Mouse (Mus musculus) frontal cortex, postnatal 10 days (tissue): ENCODE data around the gene Trmt2b.
"Not testable (repeated sequence)": the region's sequence is repeated elsewhere in the genome, so short reads cannot be mapped to it uniquely, and the experiment has no call there.

ENCODE experiments used
- DNase-seq, 2 experiments: peaks; one replicate each; pipeline ENCODE4 v3.0.0; 2022; ENCODE audit warnings: low spot score in 2 of 2, mixed read lengths in 1 of 2

The Trmt2b gene

DNA sequence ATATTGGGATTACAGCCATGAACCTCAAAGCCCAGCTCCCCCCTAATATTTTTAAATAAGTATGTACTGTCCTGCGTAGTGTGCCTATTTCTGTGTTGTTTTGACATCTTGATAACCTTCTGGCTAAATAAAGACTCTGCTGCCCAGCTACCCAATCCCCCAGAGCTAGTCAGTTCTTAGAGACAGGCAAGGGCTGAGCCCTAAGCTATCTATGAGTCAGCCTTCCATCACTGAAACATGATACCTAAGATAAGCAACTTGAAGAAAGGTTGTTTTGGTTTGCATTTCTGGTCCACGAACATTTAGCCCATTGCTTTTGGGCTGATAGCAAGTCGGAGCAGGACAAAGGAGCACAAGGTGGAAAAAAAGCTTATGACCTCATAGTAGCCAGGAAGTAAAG lies 56.2 kb downstream of the Trmt2b start:
- DNase-seq: no peak

DNA sequence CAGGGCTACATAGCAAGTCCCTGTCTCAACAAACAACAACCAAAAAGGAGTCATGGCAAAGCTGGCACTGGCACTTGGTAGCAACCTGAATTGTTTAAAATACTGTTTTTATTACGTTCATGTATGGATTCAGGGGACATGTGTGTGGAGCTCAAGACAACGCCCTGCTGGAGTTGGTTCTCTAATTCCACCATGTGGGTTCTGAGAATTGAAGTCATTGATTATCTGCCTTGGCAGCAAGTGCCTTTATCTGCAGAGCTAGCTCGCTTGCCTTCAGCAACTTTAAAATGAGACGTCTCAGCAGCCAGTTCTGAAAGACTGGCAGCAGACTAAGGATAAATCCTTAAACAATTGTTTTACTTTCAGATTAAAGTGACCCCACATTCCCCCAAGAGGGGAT lies 58.6 kb downstream of the Trmt2b start:
- no peak for DNase-seq

DNA sequence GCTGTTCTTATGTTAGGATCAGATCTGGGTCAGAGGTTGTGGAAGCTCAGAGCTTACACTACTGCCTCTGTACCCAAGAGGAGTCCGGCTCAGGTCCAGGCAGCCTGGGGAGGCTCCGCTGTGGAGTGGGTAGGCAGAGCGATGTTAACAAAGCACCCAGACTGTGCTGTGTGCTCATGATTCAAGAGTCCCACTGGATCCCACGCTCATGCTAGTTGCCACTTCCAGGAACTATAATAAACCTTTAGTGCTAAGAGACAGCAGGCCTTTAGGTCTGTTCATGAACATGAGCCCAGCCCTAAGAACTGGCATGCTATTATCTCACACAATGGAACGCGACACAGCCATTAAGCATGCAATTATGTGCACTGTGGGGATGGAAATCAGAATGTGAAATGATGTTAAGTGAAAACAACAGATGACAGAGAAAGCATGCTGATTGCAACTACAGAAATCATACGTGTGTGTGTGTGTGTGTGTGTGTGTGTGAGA lies 65.6 kb downstream of the Trmt2b start:
- DNase-seq: no peak

DNA sequence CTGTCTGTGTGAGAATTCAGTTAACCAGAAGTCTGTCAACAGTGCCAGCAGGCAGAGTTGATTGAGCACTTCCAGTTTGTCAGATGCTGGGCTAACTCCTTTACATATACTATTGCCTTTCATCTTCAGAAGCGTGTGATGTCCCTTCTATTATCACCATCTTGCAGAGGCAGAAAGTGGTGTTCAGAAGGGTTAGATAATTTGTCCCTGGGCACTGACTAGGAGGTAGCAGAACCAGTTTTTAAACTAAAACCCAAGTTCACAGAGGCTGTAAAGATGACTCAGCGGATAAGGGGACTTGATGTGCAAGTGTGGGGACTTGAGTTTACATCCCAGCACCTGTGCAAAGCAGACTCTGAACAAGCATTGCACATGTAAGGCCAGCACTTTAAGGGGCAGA lies 68.3 kb downstream of the Trmt2b start:
- DNase-seq: no peak

DNA sequence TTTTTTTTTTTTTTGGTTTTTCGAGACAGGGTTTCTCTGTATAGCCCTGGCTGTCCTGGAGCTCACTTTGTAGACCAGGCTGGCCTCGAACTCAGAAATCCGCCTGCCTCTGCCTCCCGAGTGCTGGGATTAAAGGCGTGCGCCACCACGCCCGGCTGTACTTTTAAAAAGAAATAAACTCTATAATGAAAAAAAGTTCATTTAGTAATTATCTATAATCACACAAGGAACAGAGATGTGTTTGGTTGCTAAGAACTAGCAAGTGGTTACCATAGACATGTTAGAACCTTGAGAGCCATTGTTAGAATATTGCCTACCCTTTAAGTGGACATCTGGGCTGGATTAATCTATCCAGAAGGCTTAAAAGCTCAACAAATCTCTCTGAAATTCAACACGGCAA lies 89.6 kb downstream of the Trmt2b start, which contains the start of gene Arl13a:
Arl13a (plus strand) TSS at position 301 of the 400 bp plus-strand sequence.
- DNase-seq: not testable (repeated sequence)

DNA sequence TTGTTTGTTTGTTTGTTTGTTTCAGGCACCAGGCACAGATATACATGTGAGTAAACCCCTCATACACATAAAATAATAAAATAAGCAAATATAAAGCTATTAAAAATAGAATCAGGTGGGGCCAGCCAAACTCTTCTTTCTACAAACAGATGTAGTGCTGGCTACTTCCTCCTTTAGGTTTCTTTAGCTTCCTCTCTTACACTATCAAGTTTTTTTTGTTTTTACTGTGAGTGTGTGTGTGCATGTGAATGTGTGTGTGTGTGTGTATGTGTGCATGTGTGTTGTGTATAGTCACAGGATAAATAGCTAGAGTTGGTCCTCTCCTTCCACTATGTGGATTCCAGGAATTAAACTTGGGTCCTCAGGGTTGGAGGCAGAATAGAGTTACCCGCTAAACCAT lies 102.1 kb downstream of the Trmt2b start:
- no peak for DNase-seq
